Mouse (Mus musculus) hindbrain, embryonic 12.5 days (tissue): ENCODE data around the gene Polr1a. TPM values are rescaled to one million over a fixed set of nuclear protein-coding genes. Genes with fewer than 3 reads are reported as not detected.
A peak's percentile ranks its signal among the peaks of the same experiment; 100 is the strongest.

Experiments used
- ATAC-seq: fragments of 200-750 bp; cut with Nextera tagmentation; 2 replicates; pipeline ENCODE4 v1.8.0; 2017; ENCODE audit warnings: moderate TSS enrichment; ENCODE audit not compliant: low FRiP score
- H3K27ac ChIP-seq: fragments of 300-500 bp; sonication (generic); 2 replicates; pipeline ENCODE4 v1.5.1; 2016; ENCODE audit warnings: mild to moderate bottlenecking
- H3K27me3 ChIP-seq: fragments of 300-500 bp; sonication (generic); 2 replicates; pipeline ENCODE4 v1.6.1; 2016; ENCODE audit warnings: mild to moderate bottlenecking
- H3K36me3 ChIP-seq: fragments of 300-500 bp; sonication (generic); 2 replicates; pipeline ENCODE4 v1.6.1; 2016; ENCODE audit warnings: mild to moderate bottlenecking
- H3K4me1 ChIP-seq: fragments of 300-500 bp; sonication (generic); 2 replicates; pipeline ENCODE4 v1.6.1; 2016
- H3K4me2 ChIP-seq: fragments of 300-500 bp; sonication (generic); replicated peaks from 2 replicates; pipeline ENCODE4 v1.6.1; 2016; ENCODE audit warnings: mild to moderate bottlenecking
- H3K4me3 ChIP-seq: fragments of 300-500 bp; sonication (generic); 2 replicates; pipeline ENCODE4 v1.5.1; 2016; ENCODE audit warnings: mild to moderate bottlenecking
- H3K9ac ChIP-seq: fragments of 300-500 bp; sonication (generic); 2 replicates; pipeline ENCODE4 v1.6.1; 2016; ENCODE audit warnings: mild to moderate bottlenecking, moderate library complexity
- H3K9me3 ChIP-seq: fragments of 300-500 bp; sonication (generic); replicated peaks from 2 replicates; pipeline ENCODE4 v1.6.1; 2016; ENCODE audit warnings: mild to moderate bottlenecking
- WGBS: fragments of 180-500 bp; shearing (Covaris S2); methylation state at CpG from one replicate; pipeline ENCODE4 v1.1.7; 2016; 5-methylcytosine and 5-hydroxymethylcytosine counted together
- polyA plus RNA-seq: library from polyadenylated mRNA; unstranded; fragments of >200 nt; fragmentation: Nextera tagmentation; extraction: Ambion mirVana; gene quantifications from 2 replicates; pipeline ENCODE4 v1.2.1, GENCODE M21; 2016

Polr1a gene
- polyA plus RNA-seq, 1 experiment from 2014 or later: 32.5 TPM

GRCm38 (mm10) chr6:71989647-71990351 lies 80.9 kb downstream of the Polr1a start:
- H3K27me3 ChIP-seq: no peaks in the 10 kb centered on the region
- no peak overlapping the region for H3K4me2 ChIP-seq
- 46% methylated on average over 8 of the region's 8 CpGs for WGBS
- peaks cover 28% of the 10 kb centered on the region for H3K4me1 ChIP-seq
- H3K27ac ChIP-seq: peak overlapping the region; percentile 73
- H3K36me3 ChIP-seq: no peaks in the 10 kb centered on the region
- no peak overlapping the region for H3K4me3 ChIP-seq
- H3K9me3 ChIP-seq: no peaks in the 10 kb centered on the region
- H3K9ac ChIP-seq: no peak overlapping the region
- ATAC-seq: no peak

- no peak overlapping the region for H3K4me2 ChIP-seq
- no peak overlapping the region for H3K4me3 ChIP-seq
- no peaks in the 10 kb centered on the region for H3K36me3 ChIP-seq
- 67% methylated on average over 8 of the region's 8 CpGs for WGBS
- H3K9me3 ChIP-seq: no peaks in the 10 kb centered on the region
- ATAC-seq: no peak
- peaks cover 28% of the 10 kb centered on the region for H3K4me1 ChIP-seq
- H3K9ac ChIP-seq: no peak overlapping the region
- no peaks in the 10 kb centered on the region for H3K27me3 ChIP-seq
- H3K27ac ChIP-seq: peak overlapping the region; percentile 73
Measured at GRCm38 (mm10) chr6:71990371-71990837, 81.6 kb downstream of the Polr1a start.

- no peak for ATAC-seq
- Histone ChIP-seq H3K9ac (no peak overlapping the region), H3K36me3 (no peaks in the 10 kb centered on the region), H3K27me3 (no peaks in the 10 kb centered on the region), H3K4me3 (no peak overlapping the region), H3K4me1 (peaks cover 28% of the 10 kb centered on the region), H3K27ac (peak overlapping the region; percentile 73; the same call in 1 of the 2 replicates), H3K9me3 (no peaks in the 10 kb centered on the region), H3K4me2 (no peak overlapping the region)
- whole genome bisulfite sequencing: 60% methylated on average over 8 of the region's 8 CpGs
Measured at GRCm38 (mm10) chr6:71991190-71991932, 82.5 kb downstream of the Polr1a start.

- H3K4me2 ChIP-seq: no peak overlapping the region
- ATAC-seq: no peak
- peaks cover 28% of the 10 kb centered on the region for H3K4me1 ChIP-seq
- no peaks in the 10 kb centered on the region for H3K27me3 ChIP-seq
- H3K9ac ChIP-seq: no peak overlapping the region
- H3K4me3 ChIP-seq: no peak overlapping the region
- no peak overlapping the region for H3K27ac ChIP-seq
- H3K9me3 ChIP-seq: no peaks in the 10 kb centered on the region
- 76% methylated on average over 2 of the region's 2 CpGs for WGBS
- no peaks in the 10 kb centered on the region for H3K36me3 ChIP-seq
Measured at GRCm38 (mm10) chr6:71991933-71992325, 83.1 kb downstream of the Polr1a start.

- Histone ChIP-seq H3K27ac (no peak overlapping the region), H3K36me3 (no peaks in the 10 kb centered on the region), H3K4me1 (peaks cover 28% of the 10 kb centered on the region), H3K4me2 (no peak overlapping the region), H3K9ac (no peak overlapping the region), H3K9me3 (no peaks in the 10 kb centered on the region), H3K27me3 (no peaks in the 10 kb centered on the region), H3K4me3 (no peak overlapping the region)
- 89% methylated on average over 4 of the region's 4 CpGs for WGBS
- no peak for ATAC-seq
Measured at GRCm38 (mm10) chr6:71994004-71994403, 85.2 kb downstream of the Polr1a start.

GRCm38 (mm10) chr6:71995081-71995480 lies 86.2 kb downstream of the Polr1a start:
- Histone ChIP-seq H3K27me3 (no peaks in the 10 kb centered on the region), H3K9ac (no peak overlapping the region), H3K27ac (no peak overlapping the region), H3K9me3 (no peaks in the 10 kb centered on the region), H3K36me3 (no peaks in the 10 kb centered on the region), H3K4me3 (no peak overlapping the region), H3K4me2 (no peak overlapping the region), H3K4me1 (peaks cover 22% of the 10 kb centered on the region)
- WGBS: 86% methylated on average over 3 of the region's 3 CpGs
- ATAC-seq: no peak

GRCm38 (mm10) chr6:71997215-71997614 lies 88.4 kb downstream of the Polr1a start:
- Histone ChIP-seq H3K27me3 (no peaks in the 10 kb centered on the region), H3K36me3 (no peaks in the 10 kb centered on the region), H3K9me3 (no peaks in the 10 kb centered on the region), H3K4me2 (no peak overlapping the region), H3K27ac (no peak overlapping the region), H3K4me1 (peaks cover under 1% of the 10 kb centered on the region; the same call in 1 of the 2 replicates), H3K4me3 (no peak overlapping the region), H3K9ac (no peak overlapping the region)
- whole genome bisulfite sequencing: 84% methylated on average over 1 of the region's 1 CpGs
- ATAC-seq: no peak

- Histone ChIP-seq H3K9me3 (no peaks in the 10 kb centered on the region), H3K27me3 (no peaks in the 10 kb centered on the region), H3K4me2 (no peak overlapping the region), H3K36me3 (no peaks in the 10 kb centered on the region), H3K27ac (no peak overlapping the region), H3K9ac (no peak overlapping the region), H3K4me3 (no peak overlapping the region), H3K4me1 (no peaks in the 10 kb centered on the region)
- ATAC-seq: no peak
- WGBS: 83% methylated on average over 11 of the region's 11 CpGs
Measured at GRCm38 (mm10) chr6:71999917-72000512, 91.2 kb downstream of the Polr1a start.

- no peak for ATAC-seq
- WGBS: 95% methylated on average over 5 of the region's 5 CpGs
- H3K9ac ChIP-seq: no peak overlapping the region
- H3K4me3 ChIP-seq: no peak overlapping the region
- no peak overlapping the region for H3K27ac ChIP-seq
- no peaks in the 10 kb centered on the region for H3K36me3 ChIP-seq
- H3K9me3 ChIP-seq: no peaks in the 10 kb centered on the region
- H3K4me1 ChIP-seq: no peaks in the 10 kb centered on the region
- no peaks in the 10 kb centered on the region for H3K27me3 ChIP-seq
- no peak overlapping the region for H3K4me2 ChIP-seq
Measured at GRCm38 (mm10) chr6:72001220-72001777, 92.4 kb downstream of the Polr1a start.

- 80% methylated on average over 3 of the region's 3 CpGs for WGBS
- Histone ChIP-seq H3K27ac (no peak overlapping the region), H3K27me3 (no peaks in the 10 kb centered on the region), H3K36me3 (no peaks in the 10 kb centered on the region), H3K4me2 (no peak overlapping the region), H3K9ac (no peak overlapping the region), H3K9me3 (no peaks in the 10 kb centered on the region), H3K4me3 (no peak overlapping the region), H3K4me1 (no peaks in the 10 kb centered on the region)
- no peak for ATAC-seq
Measured at GRCm38 (mm10) chr6:72007411-72008212, 98.8 kb downstream of the Polr1a start.

GRCm38 (mm10) chr6:72008213-72008655 lies 99.4 kb downstream of the Polr1a start:
- no peak overlapping the region for H3K27ac ChIP-seq
- H3K4me3 ChIP-seq: no peak overlapping the region
- WGBS: 93% methylated on average over 4 of the region's 4 CpGs
- no peak overlapping the region for H3K4me2 ChIP-seq
- no peaks in the 10 kb centered on the region for H3K4me1 ChIP-seq
- H3K27me3 ChIP-seq: no peaks in the 10 kb centered on the region
- no peaks in the 10 kb centered on the region for H3K9me3 ChIP-seq
- H3K36me3 ChIP-seq: no peaks in the 10 kb centered on the region
- ATAC-seq: no peak
- no peak overlapping the region for H3K9ac ChIP-seq
